Mouse (Mus musculus): ENCODE results near the gene Edil3. TPM values are rescaled to one million over a fixed set of nuclear protein-coding genes. Genes with fewer than 3 reads are reported as not detected.

Gene Edil3
- total RNA-seq, 2 experiments from 2014 or later = 0.17 to 0.44 TPM

- DNase-seq = no peak
Measured at GRCm38 (mm10) chr13:89256906-89257305, 435.6 kb downstream of the Edil3 start.

DNA sequence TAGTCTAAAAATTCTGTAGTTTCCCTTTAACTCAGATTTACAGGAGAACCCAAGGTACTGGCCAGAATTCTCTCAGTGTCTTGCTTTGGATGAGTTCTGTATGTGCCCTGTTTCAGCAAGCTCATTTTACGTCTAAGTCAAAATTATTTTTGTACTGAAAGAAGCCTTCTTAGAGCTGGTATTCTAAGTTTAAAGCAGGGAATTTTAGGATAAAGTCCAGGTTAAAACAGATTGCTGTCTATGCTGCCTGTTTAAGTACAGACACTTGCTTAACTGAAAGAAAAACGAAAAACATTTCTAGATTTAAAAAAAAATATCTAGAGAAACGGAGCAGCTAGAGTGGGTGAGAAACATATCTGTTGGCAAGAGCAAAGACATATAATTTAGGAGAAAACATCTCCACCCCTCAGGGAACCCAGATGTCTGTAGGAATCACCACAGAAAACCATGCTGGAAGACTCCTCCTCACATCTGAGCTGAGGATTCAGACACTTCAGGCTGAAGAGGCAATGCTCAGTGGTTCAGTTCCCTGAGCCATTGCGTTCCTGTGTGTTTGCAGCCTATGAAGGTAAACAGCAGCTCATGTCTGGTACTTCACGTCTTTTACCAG lies 465.5 kb downstream of the Edil3 start:
- no peak for DNase-seq

- no peak for DNase-seq
Measured at GRCm38 (mm10) chr13:89288201-89288600, 466.9 kb downstream of the Edil3 start.

GRCm38 (mm10) chr13:89321155-89321554 lies 499.9 kb downstream of the Edil3 start:
- no peak for DNase-seq

DNA sequence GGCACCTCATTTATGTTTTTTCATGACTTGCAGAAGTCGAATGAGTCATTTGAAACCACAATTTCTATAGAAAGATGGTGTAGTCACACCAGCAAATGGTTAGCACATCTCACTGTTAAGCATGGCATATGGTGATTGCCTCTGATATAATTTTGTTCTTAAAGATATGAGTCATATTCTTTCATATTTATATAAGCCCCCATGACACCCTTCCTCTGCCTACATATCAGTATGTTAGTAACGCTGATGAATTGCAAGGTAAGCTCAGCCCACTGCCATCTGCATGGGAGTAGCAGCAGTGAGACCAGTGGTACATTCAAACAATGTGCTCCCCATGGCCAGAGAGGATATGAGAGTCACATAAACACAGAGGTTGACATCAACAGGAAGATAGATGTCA lies 503.0 kb downstream of the Edil3 start:
- DNase-seq = no peak

DNA sequence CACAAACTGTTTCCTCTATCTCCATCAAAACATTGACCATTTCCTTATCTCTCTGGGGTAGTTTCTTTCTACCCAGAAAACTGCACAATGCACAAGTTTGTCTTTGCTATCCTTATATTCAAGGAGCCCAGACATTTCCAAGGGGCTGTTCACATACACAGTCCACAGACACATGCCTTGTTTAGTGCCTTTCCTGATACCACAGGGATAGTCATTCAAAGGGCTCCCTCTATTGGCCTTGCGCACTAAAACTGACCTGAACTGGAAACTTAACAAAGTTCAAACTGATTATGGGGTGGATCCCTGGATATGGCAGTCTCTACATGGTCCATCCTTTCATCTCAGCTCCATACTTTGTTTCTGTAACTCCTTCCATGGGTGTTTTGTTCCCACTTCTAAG lies 513.2 kb downstream of the Edil3 start:
- DNase-seq = no peak

DNA sequence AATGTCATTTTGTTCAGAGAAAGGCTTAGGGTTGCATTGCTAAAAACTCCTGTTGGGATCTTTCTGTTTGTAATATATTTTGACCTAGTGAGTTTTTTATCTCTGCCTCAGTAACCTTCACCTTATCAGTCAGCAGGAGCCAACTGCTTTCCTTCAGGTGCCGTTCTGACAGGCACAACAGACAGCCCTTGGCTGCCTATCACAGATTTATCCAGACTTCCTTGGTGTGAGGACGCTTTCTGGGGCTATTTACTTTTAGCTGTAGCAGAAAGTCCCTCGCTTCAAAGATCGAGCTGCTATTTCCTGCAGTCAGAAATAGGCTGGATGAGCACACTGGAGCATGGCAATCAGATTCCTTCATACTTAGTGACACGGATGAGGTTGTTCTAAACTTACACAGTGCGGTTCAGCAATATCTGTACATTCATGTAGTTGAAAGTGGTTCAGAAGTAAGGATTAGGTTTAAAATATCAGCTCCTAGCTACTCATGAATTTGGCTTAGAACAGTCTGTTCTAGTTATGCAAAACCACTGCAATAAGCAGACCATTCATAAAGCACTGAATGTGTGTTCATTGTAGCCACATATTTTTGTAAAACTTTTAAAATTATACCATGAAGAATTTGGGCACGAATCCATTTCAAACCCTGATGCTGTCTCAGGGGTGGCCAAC lies 514.8 kb downstream of the Edil3 start:
- DNase-seq = no peak

- DNase-seq = no peak
Measured at GRCm38 (mm10) chr13:89339055-89339454, 517.8 kb downstream of the Edil3 start.

- DNase-seq = no peak
Measured at GRCm38 (mm10) chr13:89339776-89340175, 518.5 kb downstream of the Edil3 start.

- DNase-seq = no peak
Measured at GRCm38 (mm10) chr13:89355234-89355633, 534.0 kb downstream of the Edil3 start.

DNA sequence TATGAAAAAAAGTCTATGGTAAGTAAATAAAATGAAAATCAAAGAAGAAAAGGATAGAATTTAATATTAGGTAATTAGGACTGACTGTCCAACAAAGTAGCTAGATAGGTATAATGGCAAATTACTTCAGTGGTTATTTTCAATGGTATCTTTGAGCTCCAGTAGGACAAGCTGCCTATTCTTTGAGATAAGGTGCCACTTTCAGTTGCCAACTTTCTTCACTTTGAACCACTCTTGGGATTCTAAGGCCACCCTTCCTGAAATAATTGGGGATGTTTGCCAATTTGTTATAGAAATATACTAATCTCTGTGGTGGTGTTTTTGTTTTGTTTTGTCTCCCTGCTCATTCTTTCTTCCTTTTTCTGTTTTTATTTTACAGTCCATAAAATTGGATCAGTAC lies 537.1 kb downstream of the Edil3 start:
- DNase-seq = no peak

GRCm38 (mm10) chr13:89362274-89362673 lies 541.0 kb downstream of the Edil3 start:
- DNase-seq = no peak

GRCm38 (mm10) chr13:89371253-89371652 lies 550.0 kb downstream of the Edil3 start:
- DNase-seq = no peak

DNA sequence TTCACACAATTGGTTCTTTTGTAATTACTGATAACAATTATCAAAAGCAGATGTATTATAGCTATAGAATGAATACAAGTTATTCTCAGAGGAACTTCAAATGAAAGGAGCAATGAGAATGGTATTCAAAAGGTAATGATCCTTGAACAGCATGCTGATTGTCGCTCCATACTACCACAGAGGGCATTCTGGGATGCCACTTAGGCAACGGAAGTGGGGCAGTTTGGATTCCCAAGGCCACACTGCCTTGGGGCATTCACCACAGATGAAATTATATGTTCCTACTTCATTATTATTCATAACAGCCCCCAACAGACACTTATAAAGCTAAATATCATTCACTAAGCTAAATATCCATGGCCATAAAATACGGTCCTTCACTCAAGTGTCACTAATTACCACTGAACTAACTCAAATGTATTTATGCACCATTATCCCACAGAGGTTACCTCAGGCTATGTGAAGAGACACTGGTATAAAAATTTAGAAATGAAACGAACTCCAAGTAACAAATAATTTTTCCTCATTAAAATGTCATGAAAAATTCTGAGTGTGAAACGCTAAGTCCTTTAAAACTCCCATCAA lies 550.5 kb downstream of the Edil3 start:
- no peak for DNase-seq
